Mouse (Mus musculus) activated CD4-positive, CD25-positive, alpha-beta regulatory T cell (primary cell): ENCODE measurements around the gene Klhl15. TPM values are rescaled to one million over a fixed set of nuclear protein-coding genes. Genes with fewer than 3 reads are reported as not detected.

Source experiments
- polyA plus RNA-seq, 2 experiments: library from polyadenylated mRNA; unstranded; fragments of 100-300 nt; shearing (Covaris generic); gene quantifications; one replicate each; pipeline ENCODE4 v1.2.1; 2017

The Klhl15 gene
- polyA plus RNA-seq = 10 to 100 TPM; 12.2 to 14.9 TPM

DNA sequence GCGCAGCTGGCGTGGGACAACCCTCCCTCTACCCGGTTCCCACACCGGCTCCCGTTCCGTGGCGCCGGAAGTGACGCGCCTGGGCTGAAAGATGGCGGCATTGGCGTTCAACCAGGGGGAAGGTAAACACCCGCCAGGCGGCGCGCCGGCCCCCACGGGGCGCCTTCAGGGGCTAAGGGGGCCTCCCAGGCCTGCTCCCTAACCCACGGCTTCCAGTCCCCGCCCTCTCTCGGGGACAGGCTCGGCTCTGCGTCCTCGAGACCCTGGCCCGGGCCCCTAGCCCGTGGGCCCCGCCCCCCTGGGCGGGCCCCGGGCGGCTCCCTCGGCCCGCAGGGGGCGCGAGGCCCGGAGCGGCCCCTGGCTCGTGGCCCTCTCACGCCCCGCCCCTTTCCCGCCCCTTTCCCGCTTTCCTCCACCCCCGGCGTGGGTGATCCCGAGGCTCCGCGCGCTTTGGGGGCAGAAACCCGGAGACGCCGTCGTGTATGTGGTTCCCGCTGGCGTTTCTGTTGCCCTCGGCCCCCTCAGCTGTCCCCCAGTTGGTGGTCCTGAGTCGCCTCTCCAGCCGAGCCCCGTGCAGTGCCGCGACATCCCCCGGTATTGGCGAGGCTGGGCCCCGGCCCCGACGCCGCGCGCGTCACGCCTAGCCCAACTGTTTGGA lies at the start of gene Klhl15:
Klhl15 (plus strand) TSS at position 68 of the 658 bp plus-strand sequence.

DNA sequence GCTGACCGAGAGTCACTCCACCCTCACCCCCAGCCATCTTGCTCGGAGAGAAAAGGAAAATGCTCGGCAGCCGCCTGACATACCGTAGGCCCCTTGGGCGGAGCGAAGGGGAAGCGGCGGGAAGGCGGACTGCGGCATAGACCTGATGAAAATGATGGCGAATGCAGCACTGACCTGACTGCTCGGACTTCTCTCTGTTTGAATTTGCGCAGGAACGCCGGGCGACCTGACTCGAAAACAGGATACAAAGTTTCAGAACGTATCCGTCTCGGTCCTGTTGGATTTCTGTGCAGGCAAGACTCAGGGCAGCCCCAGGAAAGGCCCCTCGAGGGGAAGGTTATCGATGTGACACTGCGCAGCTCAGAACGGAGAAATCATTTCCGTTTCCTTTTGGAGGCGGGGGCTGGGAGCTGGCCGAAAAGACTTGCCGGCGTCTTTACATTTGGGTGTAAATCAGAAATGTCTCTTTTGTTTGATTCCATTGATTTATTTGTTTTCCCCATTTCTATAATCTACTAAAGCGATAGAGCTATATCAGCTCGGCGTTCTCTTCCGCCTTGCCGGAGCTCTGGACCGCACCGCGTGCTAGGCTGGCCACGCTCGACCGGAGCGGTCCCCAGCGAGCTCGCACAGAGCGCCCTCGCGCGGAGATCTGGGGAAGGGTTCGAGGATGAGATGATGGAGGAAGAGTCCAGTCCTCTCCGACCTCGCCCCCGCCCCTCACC lies 21.6 kb upstream of the Klhl15 start, which contains the start of gene Eif2s3x:
Eif2s3x (minus strand) TSS at position 266 of the 725 bp plus-strand sequence.

Other genes with a start within 250 kb of the Klhl15 start
- 10 to 100 TPM; 31.3 to 33.3 TPM for gene Zfx, start 110.9 kb upstream of the Klhl15 start, polyA plus RNA-seq
- 10 to 100 TPM; 37.4 to 40.6 TPM for gene Eif2s3x, start 21.7 kb upstream of the Klhl15 start, polyA plus RNA-seq
- not detected for gene Fam90a1b, start 132.2 kb downstream of the Klhl15 start, polyA plus RNA-seq
- gene Apoo, start 132.5 kb downstream of the Klhl15 start, polyA plus RNA-seq = 10 to 100 TPM; 16.2 to 16.7 TPM